Mouse (Mus musculus) embryonic fibroblast, embryonic 13.5 days (primary cell): Measurements from ENCODE around the gene Dbf4.

ENCODE experiments used
- CTCF ChIP-seq: IDR thresholded peaks from 2 replicates; pipeline ENCODE4 v1.5.1; 2011; ENCODE audit warnings: mild to moderate bottlenecking, control low read depth, low read length, moderate library complexity, borderline replicate concordance; ENCODE audit not compliant: insufficient read depth
- POLR2A ChIP-seq: IDR thresholded peaks from 2 replicates; pipeline ENCODE4 v1.6.1; 2011; ENCODE audit warnings: low read depth, mild to moderate bottlenecking, control low read depth, low read length, moderate library complexity

DNA sequence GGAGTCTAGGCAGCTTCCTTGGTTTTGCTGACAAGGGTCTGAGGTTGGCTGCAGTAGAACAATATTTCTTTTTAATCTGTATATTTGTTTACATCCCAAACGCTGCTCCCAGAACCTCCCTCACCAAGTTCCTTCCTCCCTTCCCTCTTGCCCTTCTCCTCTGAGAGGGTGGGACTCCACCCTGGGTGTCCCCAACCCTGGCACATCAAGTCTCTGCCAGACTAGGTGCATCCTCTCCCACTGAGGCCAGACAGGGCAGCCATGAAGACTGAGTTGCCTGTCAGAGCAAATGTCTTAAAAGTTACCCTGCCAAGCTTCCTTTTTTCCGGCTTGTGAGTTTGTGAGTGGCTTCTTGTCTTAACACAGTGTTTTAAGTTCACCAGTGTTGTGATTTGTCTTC, 16.6 kb upstream of the Dbf4 start:
- no peak for TF ChIP-seq CTCF
- no peak for TF ChIP-seq POLR2A
